Mouse (Mus musculus) heart, adult 11 months (tissue): Measurements from ENCODE around the gene Setd7.

Experiments used
- DNase-seq: peaks from one replicate; pipeline ENCODE4 v3.0.0; 2022

Gene Setd7

DNA sequence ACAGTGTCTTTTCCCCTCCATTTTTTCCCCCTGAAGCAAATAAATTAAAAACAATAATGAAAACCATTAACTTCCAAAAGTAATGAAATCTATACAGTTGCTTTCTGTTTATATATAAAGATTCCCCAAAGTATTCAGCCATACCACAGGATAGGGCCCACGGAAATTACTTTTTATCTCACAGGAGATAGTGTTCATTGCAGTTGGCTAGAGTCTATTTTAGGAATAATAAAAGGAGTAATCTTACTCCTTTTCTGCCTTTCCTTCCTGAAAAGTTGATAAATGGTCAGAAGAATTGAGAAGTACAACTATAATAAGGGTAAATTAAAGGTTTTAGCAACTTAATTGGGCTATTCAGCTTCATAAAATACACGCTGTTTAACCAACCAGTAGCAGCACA, 92.1 kb downstream of the Setd7 start:
- no peak for DNase-seq
